Mouse (Mus musculus) adrenal gland (tissue): ENCODE data around the gene Cmtm5.

Source experiments
- microRNA-seq, 2 experiments: library from miRNA; unstranded; fragments of <30 nt; microRNA quantifications; one replicate each; pipeline ENCODE4; 2019

The Cmtm5 gene

Small RNA genes within 50 kb of the gene (microRNA-seq; reads per million reads assigned to microRNA genes)
- gene Mir208a (0 reads per million in 2 experiments), gene Mir208b (0 reads per million in 2 experiments)
